1 mouse cellular context compared by ENCODE assay signal in the genomic region with DNA sequence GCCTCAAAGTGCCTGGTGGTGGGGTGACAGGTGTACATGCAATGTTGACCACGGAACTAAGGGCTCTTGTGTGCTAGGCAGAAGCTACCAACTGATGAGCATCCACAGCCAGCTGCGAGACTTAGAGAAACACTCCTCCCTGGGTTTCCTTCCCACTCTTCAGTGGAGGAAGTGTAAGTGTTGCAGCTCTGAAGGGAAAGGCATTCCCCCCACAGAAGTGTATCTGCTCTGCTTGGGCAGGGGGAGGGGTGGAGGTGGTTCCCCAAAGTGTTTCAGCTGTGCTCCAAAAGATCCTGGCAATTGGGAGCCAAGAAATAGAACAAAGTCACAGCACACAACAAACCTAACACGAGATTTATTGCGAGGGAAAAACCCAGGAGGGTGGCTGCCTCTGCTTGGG.
TF ChIP-seq lines count a peak whose summit lies in the region.

No protein-coding gene starts in this region.

TF ChIP-seq in MEL, 35 proteins besides CTCF, POLR2A, EP300 and RAD21 (continued from another document):
- TF ChIP-seq POLR2AphosphoS5 (IDR thresholded peaks at IDR 0.05; ENCODE audit: borderline replicate concordance, low read depth, low read length): no peak
- TF ChIP-seq CHD2 (IDR thresholded peaks at IDR 0.05; ENCODE audit: low read length): no peak
- no peak for TF ChIP-seq ZC3H11A (IDR thresholded peaks at IDR 0.05; ENCODE audit: low read depth, low read length)
- TF ChIP-seq TAL1 (IDR thresholded peaks at IDR 0.05; ENCODE audit: low read length): no peak
- TF ChIP-seq USF1 (IDR thresholded peaks at IDR 0.05; ENCODE audit: low read depth, low read length): no peak
- no peak for TF ChIP-seq USF2 (IDR thresholded peaks at IDR 0.05; ENCODE audit: borderline replicate concordance in 1 of 2, insufficient read depth in 1 of 2, low read depth in 1 of 2, low read length in 2 of 2)
- no peak for TF ChIP-seq NRF1 (IDR thresholded peaks at IDR 0.05; ENCODE audit: insufficient read depth, low read depth, low read length, poor library complexity, severe bottlenecking)
TF ChIP-seq in MEL: peak in this region for 0.
